Mouse (Mus musculus): ENCODE measurements at regions not wholly inside any gene's neighbourhood (a gene's known extent, or its start where the extent isn't known, plus 50 kb on each side); places are given as distances from the start of the nearest gene placed in this dataset.

DNA sequence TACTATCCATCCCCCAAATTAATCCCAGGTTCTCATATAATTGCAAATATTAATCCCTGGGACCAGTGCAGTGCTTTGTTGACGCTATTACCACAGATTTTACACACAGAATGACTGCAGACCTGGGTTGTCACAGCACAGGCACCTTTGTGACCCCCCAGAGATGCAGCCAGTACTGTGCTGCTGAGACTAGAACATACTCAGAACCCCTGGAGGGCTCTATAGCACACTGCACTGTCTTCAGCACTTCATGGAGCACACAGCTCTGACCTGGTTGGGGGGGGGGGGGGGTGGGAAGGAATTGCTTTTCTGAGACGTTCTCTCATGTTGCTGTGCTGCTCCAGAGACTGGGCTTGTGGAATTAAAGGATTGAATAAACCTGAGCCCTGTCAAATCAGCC, 154.9 kb upstream of the Gm34302 start:
- DNase-seq (ENCODE audit: low spot score), result no peak

DNA sequence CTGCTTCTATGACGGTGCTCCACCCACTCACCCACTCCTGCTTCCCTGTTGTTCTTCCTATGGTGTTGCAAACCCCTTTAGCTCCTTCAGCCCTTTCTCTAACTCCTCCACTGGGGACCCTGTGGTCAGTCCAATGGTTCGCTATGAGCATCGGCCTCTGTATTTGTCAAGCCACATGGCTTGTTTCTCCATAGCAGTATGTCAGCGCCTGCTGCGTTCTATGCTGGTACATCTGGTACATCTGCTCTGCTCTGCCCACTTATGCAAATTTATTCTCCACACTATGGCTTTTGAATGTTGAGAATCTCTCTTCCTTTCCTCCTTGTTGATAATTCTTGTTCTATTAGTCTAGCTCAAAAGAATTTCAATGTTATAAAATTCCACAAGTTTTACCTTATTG, 154.2 kb upstream of the Gm34302 start:
- DNase-seq (ENCODE audit: low spot score), result no peak

DNA sequence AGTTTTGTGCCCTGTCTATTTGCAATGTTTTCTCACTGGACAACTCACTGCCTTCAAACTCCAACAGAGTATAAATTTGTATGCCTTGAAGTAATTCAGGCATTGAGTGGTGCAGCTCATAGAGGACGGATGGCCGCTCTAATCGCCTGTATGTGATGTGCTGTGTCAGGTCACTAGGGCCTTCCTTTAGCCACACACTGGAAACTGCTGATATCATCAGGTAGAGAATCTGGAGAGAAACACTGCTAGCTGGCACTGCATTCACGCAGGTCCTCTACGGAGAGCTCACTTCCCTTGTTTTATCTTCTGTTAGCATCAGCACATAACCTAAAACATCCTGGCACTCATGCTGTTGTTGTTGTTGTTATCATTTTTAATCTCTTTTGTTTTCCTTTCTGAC, 144.0 kb upstream of the Gm34302 start:
- no peak for DNase-seq (ENCODE audit: low spot score)

DNA sequence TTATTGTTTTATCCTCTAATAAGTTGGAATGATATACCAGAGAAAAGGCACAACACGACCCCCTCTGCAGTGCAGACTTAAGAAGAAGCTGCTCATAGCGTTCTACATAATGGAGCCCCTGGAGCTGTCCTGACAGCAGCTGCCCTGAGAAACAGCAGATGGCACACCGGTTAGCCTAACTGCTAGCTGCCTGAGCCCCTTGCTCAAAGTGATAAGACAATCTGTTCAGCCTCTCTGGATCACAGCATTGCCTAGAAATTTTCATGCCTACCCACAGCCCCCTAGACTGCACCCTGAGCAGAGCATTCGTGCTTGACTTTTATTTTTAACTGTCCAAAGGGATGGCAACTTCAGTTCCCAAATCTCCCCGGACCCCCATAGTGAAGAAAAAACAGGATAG, 132.4 kb upstream of the Gm34302 start:
- DNase-seq (ENCODE audit: low spot score), result peak; percentile 69

DNA sequence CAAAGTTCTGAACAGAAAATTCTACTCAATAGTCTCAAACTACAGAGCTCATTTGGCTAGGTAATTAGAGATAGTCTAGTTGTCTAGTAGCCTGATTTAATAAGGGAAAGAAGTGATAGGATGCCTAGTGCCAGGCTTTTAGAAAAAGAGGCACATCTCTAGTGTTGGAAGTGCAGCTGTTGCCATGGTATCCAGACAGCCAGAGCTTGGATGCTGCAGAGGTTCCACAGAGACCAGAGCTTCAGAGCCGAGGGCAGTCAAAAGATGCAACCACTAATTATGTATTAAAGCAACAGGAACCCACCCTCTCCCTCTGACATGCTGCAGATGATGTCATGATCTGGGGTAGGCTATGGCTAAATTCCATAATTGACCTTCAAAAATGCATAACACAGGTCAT, 130.0 kb upstream of the Gm34302 start:
- peak; percentile 32 for DNase-seq (ENCODE audit: low spot score)

DNA sequence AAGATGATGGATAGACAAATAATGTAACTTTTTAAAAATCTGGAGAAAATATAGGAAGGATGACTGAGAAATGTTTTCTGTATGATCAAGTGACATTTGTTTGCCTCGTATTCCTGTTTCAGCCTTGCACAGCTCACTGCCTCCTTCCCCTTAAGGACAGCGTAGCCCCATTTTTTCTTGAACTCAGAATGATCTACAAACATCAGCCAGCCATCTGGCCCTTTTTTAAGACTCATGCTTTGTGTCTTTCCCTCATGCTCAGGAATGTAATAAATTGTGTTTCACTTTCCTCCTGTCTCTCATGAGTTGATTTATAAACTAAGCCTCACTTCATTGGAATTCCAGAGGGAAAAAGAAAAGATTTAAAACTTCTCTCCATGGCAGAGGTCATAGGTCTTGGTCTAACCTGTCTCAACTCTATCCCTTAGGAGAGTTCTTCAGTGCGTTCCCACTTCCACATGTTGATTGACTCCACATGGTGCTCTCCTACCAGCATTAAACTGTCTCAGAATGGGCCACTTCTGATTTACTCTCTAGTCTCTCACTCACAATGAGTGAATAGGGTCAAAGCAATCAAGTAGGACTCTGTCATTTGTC, 129.2 kb upstream of the Gm34302 start:
- DNase-seq (ENCODE audit: low spot score), result no peak

DNA sequence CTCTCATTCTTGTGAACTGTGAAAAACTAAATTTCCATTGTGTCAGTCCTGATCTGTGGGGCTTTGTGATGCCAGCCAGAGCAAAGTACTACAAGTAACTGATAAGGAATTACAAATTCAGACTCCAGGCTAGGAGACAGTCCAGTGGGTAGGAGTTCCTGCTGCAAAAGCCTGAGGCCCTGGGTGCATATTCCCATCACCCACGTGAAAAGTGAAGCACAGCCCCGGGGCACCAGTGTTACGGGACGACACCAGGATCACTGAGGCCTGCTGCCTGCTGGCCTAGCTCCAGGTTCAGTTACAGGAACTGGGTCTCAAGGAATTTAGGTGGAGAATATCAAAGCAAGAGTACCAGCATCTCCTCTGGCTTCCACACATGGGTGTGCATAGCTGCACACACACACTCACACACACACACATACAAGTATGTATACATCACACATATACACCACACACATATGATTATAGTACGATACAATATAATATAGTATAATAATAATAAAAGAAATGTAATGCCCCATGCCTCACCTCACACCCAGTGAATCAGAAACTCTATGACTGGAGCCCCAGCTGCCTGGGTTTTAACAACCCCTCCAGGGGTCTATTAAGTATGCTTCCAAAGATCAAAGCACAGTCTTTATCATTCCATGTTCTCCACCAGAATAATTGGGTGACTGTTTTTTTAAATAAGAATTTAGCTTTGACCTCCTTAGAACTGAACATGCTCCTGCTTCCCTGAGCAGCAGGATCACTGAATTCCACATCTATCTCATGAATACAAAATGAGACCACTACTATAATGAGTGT, 126.6 kb upstream of the Gm34302 start:
- DNase-seq (ENCODE audit: low spot score), result no peak

DNA sequence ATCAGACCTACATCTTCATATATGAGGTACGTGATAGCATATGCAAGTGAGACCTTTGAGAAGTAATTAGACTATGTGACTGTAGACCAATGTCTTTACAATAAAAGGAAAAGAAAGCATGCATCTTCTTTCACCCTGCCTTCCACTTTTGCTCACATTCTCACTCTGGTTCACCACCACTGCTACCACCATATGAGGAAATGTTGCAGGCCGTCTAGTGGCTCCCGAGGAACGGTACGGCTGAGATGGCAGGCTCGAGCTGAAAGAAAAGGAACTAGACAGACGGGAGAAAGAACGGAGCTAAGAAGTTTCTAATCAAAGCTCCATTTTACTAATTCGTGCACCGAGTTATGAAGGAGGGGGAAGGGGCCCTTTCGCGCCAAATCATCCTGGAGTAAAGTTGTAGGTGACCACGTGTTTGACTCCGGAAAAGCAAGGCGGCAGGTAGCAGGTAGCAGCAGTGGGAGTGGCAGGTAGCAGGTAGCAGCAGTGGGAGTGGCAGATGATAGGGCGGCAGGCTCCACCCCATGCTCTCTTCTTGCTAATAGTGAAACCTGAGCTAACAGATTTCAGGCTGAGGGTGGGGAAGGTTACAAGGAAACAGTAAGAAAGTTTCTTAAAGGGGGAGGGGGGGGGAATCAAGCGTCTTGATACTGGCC, 125.9 kb upstream of the Gm34302 start:
- DNase-seq (ENCODE audit: low spot score), result no peak

DNA sequence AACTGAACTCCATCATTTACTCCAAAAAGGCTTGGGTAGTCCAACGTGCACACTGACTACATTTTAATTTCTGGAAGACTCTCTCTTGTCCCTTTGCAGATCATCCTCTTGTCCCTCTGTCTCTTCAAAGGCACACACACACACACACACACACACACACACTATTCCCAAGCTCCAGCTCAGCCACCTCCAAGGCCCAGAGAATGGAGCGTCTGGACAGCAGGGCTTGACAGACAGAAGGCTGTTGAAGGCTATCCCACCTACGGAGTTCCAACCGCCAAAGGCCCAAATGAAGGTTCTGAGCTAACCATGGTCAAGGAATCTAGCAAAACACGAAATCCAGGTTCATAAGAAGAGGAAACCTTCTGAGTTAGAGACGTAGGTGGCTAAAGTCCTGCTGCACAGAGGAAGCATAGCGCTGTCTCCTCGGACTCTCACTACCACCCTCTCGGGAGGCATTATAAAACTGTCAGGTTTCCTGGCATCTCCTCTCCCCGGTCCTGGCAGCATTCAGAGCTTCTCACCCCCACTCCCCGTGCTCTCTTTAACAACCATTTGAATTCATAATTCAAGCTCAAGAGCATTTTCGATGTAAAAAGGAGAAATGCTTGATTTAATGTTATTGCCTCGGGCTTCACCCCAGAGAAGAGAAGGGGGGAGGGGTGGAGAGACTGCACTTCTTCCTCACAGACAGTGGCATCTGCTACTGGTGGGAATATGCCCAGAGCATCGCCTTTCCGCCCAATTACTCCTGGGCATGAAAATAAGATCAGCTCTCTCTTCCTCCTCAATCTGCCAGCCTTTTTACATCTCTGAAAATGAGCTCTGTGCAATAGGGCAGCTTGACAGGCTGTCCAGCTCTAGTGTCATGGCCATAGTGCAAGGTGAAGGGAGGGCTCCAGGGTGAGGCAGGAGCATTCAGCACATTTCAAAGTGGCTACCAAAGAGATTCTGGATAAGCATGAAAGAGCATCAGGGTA, 99.3 kb upstream of the Gm34302 start:
- peak; percentile 58 for DNase-seq (ENCODE audit: low spot score)

DNA sequence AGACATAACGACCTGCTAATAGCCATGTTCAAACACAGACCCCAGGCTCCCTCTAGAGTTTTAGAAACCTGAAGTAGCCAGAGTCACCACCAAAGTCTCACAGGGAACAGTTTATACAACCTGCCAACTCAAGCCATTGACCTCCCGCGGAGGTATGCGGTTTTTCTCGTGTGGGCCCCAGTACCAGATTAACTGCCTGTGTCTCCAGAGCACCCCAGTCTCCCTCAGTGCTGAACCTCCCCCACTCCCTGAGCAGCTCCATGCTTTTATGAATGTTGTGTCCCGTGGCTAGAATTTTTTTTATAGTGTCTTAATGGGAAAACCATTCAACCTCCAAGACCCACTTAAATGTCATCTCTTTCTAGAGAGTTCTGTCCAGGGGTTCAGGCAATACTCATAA, 98.5 kb upstream of the Gm34302 start:
- DNase-seq (ENCODE audit: low spot score), result no peak

DNA sequence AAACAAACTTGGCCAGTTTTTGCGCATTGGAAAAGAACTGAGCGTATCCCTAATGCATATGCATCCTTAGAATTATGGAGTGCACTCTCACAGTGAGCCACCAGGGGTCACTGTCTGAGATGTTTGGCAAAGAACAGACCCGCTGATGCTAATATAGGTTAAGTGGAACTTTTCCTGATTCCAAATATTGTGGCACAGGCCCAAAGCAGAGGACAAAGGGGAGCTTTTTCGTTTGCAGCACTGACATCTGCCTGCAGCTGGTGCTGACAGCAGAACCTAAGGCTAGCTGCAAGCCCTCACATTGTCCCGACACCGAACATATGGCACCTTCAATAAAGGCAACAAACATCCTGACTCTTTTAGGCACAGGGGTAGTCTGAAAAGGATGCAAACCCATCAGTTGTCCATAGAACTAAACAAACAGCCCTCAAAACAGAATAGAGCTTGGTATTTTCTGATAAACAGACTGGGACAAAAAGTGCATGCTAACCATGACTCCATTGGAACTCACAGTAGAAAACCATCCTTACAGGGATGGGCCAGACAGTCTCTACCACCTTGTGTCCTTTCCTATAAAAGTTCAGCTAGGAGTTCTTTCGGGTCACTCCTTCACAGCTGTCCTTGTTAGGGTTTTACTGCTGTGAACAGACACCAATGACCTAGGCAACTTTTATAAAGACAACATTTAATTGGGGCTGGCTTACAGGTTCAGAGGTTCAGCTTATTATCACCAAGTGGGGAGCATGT, 87.1 kb upstream of the Gm34302 start:
- peak; percentile 90 for DNase-seq (ENCODE audit: low spot score)

DNA sequence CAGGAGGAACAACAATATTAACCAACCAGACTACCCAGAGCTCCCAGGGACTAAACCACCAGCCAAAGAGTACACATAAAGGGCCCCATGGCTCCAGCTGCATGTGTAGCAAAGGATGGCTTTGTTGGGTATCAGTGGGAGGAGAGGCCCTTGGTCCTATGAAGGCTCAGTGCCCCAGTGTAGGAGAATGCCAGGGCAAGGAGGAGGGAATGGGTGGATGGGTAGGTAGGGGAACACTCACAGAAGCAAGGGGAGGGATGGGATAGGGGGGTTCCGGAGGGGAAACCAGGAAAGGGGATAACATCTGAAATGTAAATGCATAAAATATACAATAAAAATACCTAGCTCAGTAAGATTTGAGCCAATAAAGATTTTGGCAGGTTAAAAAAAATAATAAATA, 86.4 kb upstream of the Gm34302 start:
- DNase-seq (ENCODE audit: low spot score), result no peak

DNA sequence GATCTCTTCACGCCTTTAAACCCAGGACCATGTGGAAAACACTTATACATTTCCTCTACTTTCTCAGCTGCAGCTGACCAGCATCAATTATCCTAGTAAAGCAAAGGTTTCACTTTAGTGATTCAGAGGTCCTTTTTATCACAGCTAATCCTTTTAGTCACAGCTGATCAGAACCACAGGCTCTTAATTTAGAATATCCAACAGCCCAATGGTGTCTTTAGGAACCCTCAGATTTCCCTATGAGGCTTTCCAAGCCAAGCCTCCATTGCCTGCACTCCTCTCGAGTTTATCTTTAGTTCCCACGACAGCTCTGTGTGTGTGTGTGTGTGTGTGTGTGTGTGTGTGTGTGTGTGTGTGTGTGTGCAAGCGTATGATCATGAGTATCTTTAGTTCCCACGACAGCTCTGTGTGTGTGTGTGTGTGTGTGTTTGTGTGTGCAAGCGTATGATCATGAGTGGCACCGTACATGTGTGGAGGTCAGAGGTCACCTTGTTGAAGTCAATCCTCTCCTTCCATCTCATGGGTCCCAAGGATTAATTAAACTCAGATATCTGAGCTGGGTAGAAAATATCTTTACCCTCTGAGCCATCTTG, 85.4 kb upstream of the Gm34302 start:
- DNase-seq (ENCODE audit: low spot score), result no peak

DNA sequence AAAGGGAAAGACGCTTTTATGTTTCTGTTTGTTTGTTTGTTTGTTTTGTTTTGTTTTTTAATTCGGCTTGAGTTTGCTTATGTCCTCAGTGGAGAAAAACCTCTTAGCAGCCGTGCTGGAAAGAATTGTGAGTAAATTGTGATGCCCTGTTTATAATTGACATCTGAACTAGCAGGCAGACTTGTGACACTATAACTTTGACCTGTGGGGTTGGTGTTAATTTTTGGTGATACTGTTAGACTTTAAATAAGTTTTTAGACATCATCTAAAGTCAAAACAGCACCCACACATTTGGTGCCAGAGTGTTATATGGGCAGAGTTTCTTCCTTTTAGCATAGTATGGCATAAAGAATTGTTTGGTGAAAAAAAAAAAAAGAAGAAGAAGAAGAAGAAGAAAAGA, 84.0 kb upstream of the Gm34302 start:
- DNase-seq (ENCODE audit: low spot score), result no peak

DNA sequence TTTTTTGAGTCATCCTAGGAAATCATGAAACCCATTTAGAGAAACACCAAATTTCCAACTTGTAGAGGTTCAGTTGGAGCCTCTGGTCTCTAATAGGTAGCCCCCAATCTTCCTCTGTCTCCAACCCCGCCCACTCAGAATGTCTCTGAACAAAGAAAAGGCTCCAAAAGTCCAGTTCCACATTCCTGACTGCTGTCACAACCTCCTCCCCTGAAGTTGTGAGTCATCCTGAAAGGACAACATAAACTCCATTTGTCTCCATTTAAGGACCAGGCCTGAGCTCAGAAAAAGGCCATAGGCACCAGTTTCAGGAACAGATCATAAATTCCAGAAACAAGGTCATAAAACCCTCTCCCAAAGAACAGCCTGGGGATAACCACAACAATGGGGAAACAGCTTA, 79.4 kb upstream of the Gm34302 start:
- DNase-seq (ENCODE audit: low spot score), result no peak

DNA sequence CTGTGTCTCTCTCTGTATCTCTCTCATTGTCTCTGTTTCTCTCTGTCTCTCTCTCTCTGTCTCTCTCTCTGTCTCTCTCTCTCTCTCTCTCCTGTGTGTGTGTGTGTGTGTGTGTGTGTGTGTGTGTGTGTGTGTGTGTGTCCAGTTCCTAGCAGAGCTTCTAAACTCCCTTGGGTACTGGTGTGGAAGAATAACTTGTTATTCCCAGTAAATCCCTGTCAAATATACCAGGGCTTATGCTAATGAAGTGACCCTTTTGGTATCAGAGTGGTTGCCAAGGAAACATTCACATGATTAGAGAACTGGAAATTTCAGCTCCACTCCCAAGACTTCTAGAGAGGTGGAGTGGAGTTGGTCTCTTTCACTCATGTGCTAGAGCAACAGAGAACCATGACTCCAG, 78.9 kb upstream of the Gm34302 start:
- DNase-seq (ENCODE audit: low spot score), result no peak

DNA sequence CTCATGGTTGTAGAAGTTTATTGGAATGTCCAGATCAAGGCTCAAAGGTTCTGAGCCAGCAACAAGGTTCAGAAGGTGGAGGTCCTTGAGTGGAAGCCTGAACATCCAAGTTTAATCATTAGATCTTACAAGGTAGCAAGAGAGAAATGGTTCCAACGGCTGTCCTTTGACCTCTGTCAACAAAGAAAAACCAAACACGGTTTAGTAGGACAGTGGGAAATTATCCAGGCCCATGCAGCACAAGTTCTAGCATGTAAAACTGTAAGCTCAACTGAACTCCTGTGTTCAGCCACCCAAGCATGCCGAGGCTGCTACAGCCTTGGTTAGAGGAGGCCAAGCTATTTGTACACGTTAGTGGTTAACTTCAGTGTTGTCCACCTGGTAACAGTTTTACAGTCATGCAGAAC, 77.1 kb upstream of the Gm34302 start:
- no peak for DNase-seq (ENCODE audit: low spot score)

DNA sequence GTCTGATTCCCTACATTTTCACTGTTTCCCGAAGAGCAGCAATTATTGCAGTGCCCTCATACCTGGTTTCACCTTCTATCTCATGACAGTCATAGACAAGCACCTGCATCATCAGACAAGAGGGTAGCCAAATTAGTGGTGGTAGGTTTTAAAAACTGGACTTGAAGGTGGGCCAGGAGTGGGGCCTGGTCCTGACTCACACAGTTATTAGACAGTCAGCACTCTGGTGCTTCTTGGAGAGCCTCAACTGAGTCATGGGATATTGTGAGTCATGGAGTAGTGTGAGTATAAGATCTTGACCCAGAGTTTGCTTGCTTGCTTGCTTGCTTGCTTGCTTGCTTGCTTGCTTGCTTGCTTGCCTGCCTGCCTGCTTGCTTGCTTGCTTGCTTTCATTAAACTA, 73.1 kb upstream of the Gm34302 start:
- no peak for DNase-seq (ENCODE audit: low spot score)

DNA sequence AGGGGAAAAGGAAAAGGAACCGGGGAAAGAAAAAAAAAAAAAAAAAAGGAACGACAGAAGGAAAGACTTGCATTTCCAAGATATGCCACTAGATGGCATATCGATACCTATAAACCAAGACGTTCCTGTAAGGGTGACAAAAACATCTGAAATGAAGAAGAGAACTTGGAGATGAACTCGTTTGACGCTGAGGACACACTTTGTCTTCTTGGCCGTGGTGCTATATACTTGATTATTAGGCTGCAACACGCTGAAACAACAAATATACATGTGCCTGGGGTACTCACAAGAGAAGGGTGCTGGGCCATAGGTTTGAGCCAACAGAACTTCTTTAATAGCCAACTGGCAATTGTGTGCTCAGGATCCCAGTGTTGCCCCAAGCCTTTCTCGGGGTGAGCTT, 71.2 kb upstream of the Gm34302 start:
- DNase-seq (ENCODE audit: low spot score), result peak; percentile 91

DNA sequence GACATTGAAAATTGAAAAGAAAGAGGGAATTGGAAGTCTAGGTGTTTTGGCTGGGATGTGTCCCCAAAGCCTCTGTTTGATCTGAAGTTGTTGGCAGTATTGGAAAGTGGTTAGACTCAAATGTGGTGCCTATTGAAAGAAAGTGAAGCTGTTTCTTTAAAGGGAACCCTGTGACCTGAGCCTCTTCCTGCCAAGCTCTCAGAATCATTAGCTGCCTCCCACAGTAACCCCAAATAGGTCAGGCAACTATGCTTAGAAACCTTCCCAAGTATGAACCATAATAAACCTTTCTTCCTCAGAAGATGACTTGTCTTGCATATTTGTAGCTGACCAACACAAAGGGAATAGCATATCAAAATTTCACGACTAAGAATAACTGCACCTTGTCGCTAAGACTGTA, 69.7 kb upstream of the Gm34302 start:
- DNase-seq (ENCODE audit: low spot score), result no peak

DNA sequence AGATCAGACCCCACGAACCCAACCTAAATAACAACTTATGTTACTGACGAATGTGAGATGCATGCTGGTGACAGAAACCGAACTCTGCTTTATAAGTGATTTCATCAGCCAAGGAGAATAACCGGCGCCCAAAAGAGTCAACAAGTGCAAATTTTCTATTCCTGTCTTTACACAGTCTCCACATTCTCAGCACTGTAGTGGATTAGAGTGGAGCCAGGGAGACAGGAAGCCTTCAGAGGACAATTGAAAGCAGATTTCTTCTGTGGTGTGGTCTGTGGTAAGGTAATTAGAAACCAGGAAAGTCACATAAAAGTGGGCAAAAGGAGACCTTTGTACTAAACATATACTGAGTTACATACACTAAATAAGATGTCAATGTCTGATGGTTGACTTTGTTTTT, 68.0 kb upstream of the Gm34302 start:
- DNase-seq (ENCODE audit: low spot score), result no peak
